Mouse (Mus musculus): ENCODE measurements around the gene Ttll13. TPM values are rescaled to one million over a fixed set of nuclear protein-coding genes. Genes with fewer than 3 reads are reported as not detected.

Gene Ttll13
- total RNA-seq, 4 experiments from 2014 or later: 1.5 to 2.7 (median 2.1) TPM

Other genes starting within 250 kb of the Ttll13 start
- 10 to 100 TPM; 20.9 to 22.8 (median 21.8) TPM for gene Zfp710, start 221.6 kb upstream of the Ttll13 start, total RNA-seq (2022)
- gene Idh2, start 131.0 kb upstream of the Ttll13 start, total RNA-seq (2022): 10 to 100 TPM; 61.7 to 68.1 (median 64.0) TPM
- 10 to 100 TPM; 18.6 to 22.7 (median 20.6) TPM for gene Sema4b, start 59.5 kb upstream of the Ttll13 start, total RNA-seq (2022)
- 10 to 100 TPM; 19.7 to 26.3 (median 25.2) TPM for gene Cib1, start 13.6 kb upstream of the Ttll13 start, total RNA-seq (2022)
- 1 to 10 TPM; 5.9 to 6.8 (median 6.6) TPM for gene Gdpgp1, start 13.5 kb upstream of the Ttll13 start, total RNA-seq (2022)
- 10 to 100 TPM; 40.5 to 43.0 (median 41.7) TPM for gene Ngrn, start 14.8 kb downstream of the Ttll13 start, total RNA-seq (2022)
- 10 to 100 TPM; 17.2 to 24.6 (median 21.3) TPM for gene Vps33b, start 23.3 kb downstream of the Ttll13 start, total RNA-seq (2022)
- gene Prc1, start 48.1 kb downstream of the Ttll13 start, total RNA-seq (2022): 1 to 10 TPM in 3 of 4 experiments, under 1 TPM in 1; 0.51 to 1.8 (median 1.7) TPM
- gene Rccd1, start 78.1 kb downstream of the Ttll13 start, total RNA-seq (2022): 10 to 100 TPM; 16.3 to 21.7 (median 18.0) TPM
- 10 to 100 TPM; 40.2 to 43.7 (median 42.4) TPM for gene Unc45a, start 94.6 kb downstream of the Ttll13 start, total RNA-seq (2022)
- 10 to 100 TPM; 50.5 to 63.4 (median 57.2) TPM for gene Hddc3, start 96.7 kb downstream of the Ttll13 start, total RNA-seq (2022)
- gene Man2a2, start 125.0 kb downstream of the Ttll13 start, total RNA-seq (2022): 100 to 1,000 TPM; 158 to 168 (median 165) TPM
- 10 to 100 TPM in 1 of 4 experiments, 1 to 10 TPM in 3; 4.5 to 10.5 (median 6.9) TPM for gene Fes, start 141.6 kb downstream of the Ttll13 start, total RNA-seq (2022)
- gene Furin, start 159.1 kb downstream of the Ttll13 start, total RNA-seq (2022): 10 to 100 TPM; 30.7 to 33.6 (median 33.2) TPM

All from left cerebral cortex, adult 8-10 months (tissue).